Mouse (Mus musculus) MEL (cell line): ENCODE results near the gene Cln5.

ENCODE experiments used
- CTCF ChIP-seq, 3 experiments: IDR thresholded peaks in 2 of 3; conservative IDR thresholded peaks in 1 of 3; 2 replicates each; pipeline ENCODE4 v1.5.1; 2011 to 2012; ENCODE audit warnings: low read length in 3 of 3, low read depth in 2 of 3, mild to moderate bottlenecking in 2 of 3, improper control_type of control experiment in 1 of 3, inconsistent platforms in 1 of 3, mixed read lengths in 1 of 3, moderate library complexity in 1 of 3; ENCODE audit not compliant: control insufficient read depth in 1 of 3, insufficient read depth in 1 of 3, poor library complexity in 1 of 3, severe bottlenecking in 1 of 3
- EP300 ChIP-seq, 2 experiments: IDR thresholded peaks; 2 replicates each; pipeline ENCODE4 v1.6.1; 2011; ENCODE audit warnings: improper control_type of control experiment in 2 of 2, low read length in 2 of 2, low read depth in 1 of 2, mild to moderate bottlenecking in 1 of 2
- GATA1 ChIP-seq: IDR thresholded peaks from 2 replicates; pipeline ENCODE4 v1.6.1; 2011; ENCODE audit warnings: low read depth, low read length, improper control_type of control experiment
- KAT2A ChIP-seq: conservative IDR thresholded peaks from 2 replicates; pipeline ENCODE4 v1.6.1; 2012; ENCODE audit warnings: low read depth, low read length, improper control_type of control experiment, inconsistent platforms
- MAX ChIP-seq: IDR thresholded peaks from 2 replicates; pipeline ENCODE4 v1.6.1; 2011; ENCODE audit warnings: low read length, improper control_type of control experiment
- MAZ ChIP-seq: IDR thresholded peaks from 2 replicates; pipeline ENCODE4 v1.6.1; 2012; ENCODE audit warnings: low read depth, mild to moderate bottlenecking, inconsistent platforms, low read length, improper control_type of control experiment
- RAD21 ChIP-seq: IDR thresholded peaks from 2 replicates; pipeline ENCODE4 v1.6.1; 2011; ENCODE audit warnings: mild to moderate bottlenecking, low read depth, low read length, improper control_type of control experiment
- TAL1 ChIP-seq: IDR thresholded peaks from 2 replicates; pipeline ENCODE4 v1.6.1; 2012; ENCODE audit warnings: mild to moderate bottlenecking, inconsistent platforms, low read length, moderate library complexity, mixed read lengths
- TCF12 ChIP-seq: IDR thresholded peaks from 2 replicates; pipeline ENCODE4 v1.6.1; 2014; ENCODE audit warnings: low read depth, mild to moderate bottlenecking, inconsistent platforms, low read length, improper control_type of control experiment, moderate library complexity
- USF1 ChIP-seq: IDR thresholded peaks from 2 replicates; pipeline ENCODE4 v1.6.1; 2014; ENCODE audit warnings: low read depth, mild to moderate bottlenecking, inconsistent platforms, low read length, improper control_type of control experiment, moderate library complexity
- USF2 ChIP-seq, 2 experiments: IDR thresholded peaks; 2 replicates each; pipeline ENCODE4 v1.6.1; 2011 to 2012; ENCODE audit warnings: improper control_type of control experiment in 2 of 2, low read length in 2 of 2, borderline replicate concordance in 1 of 2, inconsistent platforms in 1 of 2, low read depth in 1 of 2, mild to moderate bottlenecking in 1 of 2; ENCODE audit not compliant: insufficient read depth in 1 of 2
- ZMIZ1 ChIP-seq: IDR thresholded peaks from 2 replicates; pipeline ENCODE4 v1.6.1; 2012; ENCODE audit warnings: low read depth, mild to moderate bottlenecking, inconsistent platforms, low read length, improper control_type of control experiment, moderate library complexity
- ZNF384 ChIP-seq: IDR thresholded peaks from 2 replicates; pipeline ENCODE4 v1.6.1; 2012; ENCODE audit warnings: low read depth, mild to moderate bottlenecking, inconsistent platforms, low read length, improper control_type of control experiment

DNA sequence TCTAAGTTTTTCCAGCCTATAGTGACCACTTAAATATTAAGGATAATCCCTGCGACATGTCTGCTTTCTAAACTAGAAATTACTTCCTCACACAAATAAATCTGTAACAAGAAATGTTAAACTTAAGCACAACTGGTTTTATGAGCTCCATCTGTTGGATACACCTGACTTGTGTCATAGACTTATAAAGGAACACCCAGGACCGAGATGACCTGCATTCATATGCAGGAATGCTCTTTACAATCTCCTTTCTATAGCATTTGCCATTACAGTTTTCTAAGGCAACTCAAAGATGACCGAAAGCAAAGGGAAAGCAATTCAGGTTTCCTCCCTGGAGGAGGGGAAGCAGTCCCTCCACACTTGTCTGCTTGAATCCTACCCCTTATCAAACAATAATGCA, 23.2 kb downstream of the Cln5 start:
- TF ChIP-seq CTCF (IDR thresholded peaks at IDR 0.05 in 2 of 3, conservative IDR thresholded peaks at IDR 0.05 in 1 of 3; ENCODE audit: control insufficient read depth in 1 of 3, insufficient read depth in 1 of 3, low read depth in 2 of 3, low read length in 3 of 3, poor library complexity in 1 of 3, severe bottlenecking in 1 of 3): no peak
- TF ChIP-seq ZNF384: no peak
- no peak for TF ChIP-seq RAD21
- TF ChIP-seq KAT2A: no peak
- no peak for TF ChIP-seq EP300 (IDR thresholded peaks at IDR 0.05; ENCODE audit: low read depth in 1 of 2, low read length in 2 of 2)
- TF ChIP-seq TCF12: no peak
- TF ChIP-seq USF2 (IDR thresholded peaks at IDR 0.05; ENCODE audit: borderline replicate concordance in 1 of 2, insufficient read depth in 1 of 2, low read depth in 1 of 2, low read length in 2 of 2): no peak
- no peak for TF ChIP-seq TAL1
- no peak for TF ChIP-seq MAZ
- TF ChIP-seq ZMIZ1: no peak
- no peak for TF ChIP-seq MAX
- no peak for TF ChIP-seq GATA1
- TF ChIP-seq USF1: no peak
